Mouse (Mus musculus) thymus, postnatal 10 days (tissue): ENCODE results near the gene Gm10358.
"Not testable (repeated sequence)": the region's sequence is repeated elsewhere in the genome, so short reads cannot be mapped to it uniquely, and the experiment has no call there.

Experiments used
- DNase-seq, 2 experiments: peaks; one replicate each; pipeline ENCODE4 v3.0.0; 2021; ENCODE audit warnings: low spot score in 2 of 2

Gm10358 gene

GRCm38 (mm10) chr8:75406489-75406888, at the start of gene Gm10358:
Gene Gm10358 (minus strand): TSS chr8:75406589.
- no peak for DNase-seq

GRCm38 (mm10) chr8:75448394-75448793, 42.0 kb upstream of the Gm10358 start, which contains the start of gene Iqcm:
Gene Iqcm (plus strand): TSS chr8:75448694.
- no peak for DNase-seq

- not testable (repeated sequence) for DNase-seq
Measured at GRCm38 (mm10) chr8:75415696-75416095, 9.3 kb upstream of the Gm10358 start.

- no peak for DNase-seq
Measured at GRCm38 (mm10) chr8:75384770-75385290, 21.6 kb downstream of the Gm10358 start.

GRCm38 (mm10) chr8:75375530-75376123, 30.8 kb downstream of the Gm10358 start:
- no peak for DNase-seq

GRCm38 (mm10) chr8:75372006-75372405, 34.4 kb downstream of the Gm10358 start:
- no peak for DNase-seq
